Mouse (Mus musculus) G1E (cell line): ENCODE measurements around the gene Zdhhc5. TPM values are rescaled to one million over a fixed set of nuclear protein-coding genes. Genes with fewer than 3 reads are reported as not detected.
A peak's percentile ranks its signal among the peaks of the same experiment; 100 is the strongest.
"Not testable (repeated sequence)": the region's sequence is repeated elsewhere in the genome, so short reads cannot be mapped to it uniquely, and the experiment has no call there.

Experiments used
- ATAC-seq: 2 replicates; pipeline ENCODE4 v1.8.0; 2016; ENCODE audit warnings: mild to moderate bottlenecking; ENCODE audit not compliant: insufficient number of reproducible peaks, poor library complexity, low FRiP score, severe bottlenecking; ENCODE audit errors: extremely low read depth
- DNase-seq: peaks from one replicate; pipeline ENCODE4 v3.0.0; 2012; ENCODE audit warnings: low spot score
- H3K27me3 ChIP-seq: 2 replicates; pipeline ENCODE4 v1.6.1; 2012; ENCODE audit warnings: mild to moderate bottlenecking, low read length, inconsistent platforms; ENCODE audit not compliant: insufficient read depth
- H3K36me3 ChIP-seq: replicated peaks from 2 replicates; pipeline ENCODE3; 2012; ENCODE audit warnings: mild to moderate bottlenecking, inconsistent platforms
- H3K4me1 ChIP-seq: 2 replicates; pipeline ENCODE4 v1.6.1; 2012; ENCODE audit warnings: low read depth, low read length, inconsistent platforms, mixed read lengths; ENCODE audit not compliant: insufficient read depth
- H3K4me3 ChIP-seq: 2 replicates; pipeline ENCODE4 v1.5.1; 2012; ENCODE audit warnings: low read depth, mild to moderate bottlenecking, inconsistent platforms, low read length, moderate library complexity, mixed read lengths
- H3K9me3 ChIP-seq: replicated peaks from 2 replicates; pipeline ENCODE4 v1.6.1; 2012; ENCODE audit warnings: inconsistent platforms
- CTCF ChIP-seq: IDR thresholded peaks from 2 replicates; pipeline ENCODE4 v1.5.1; 2012; ENCODE audit warnings: low read depth, low read length, inconsistent platforms, mixed read lengths
- GATA1 ChIP-seq: IDR thresholded peaks from 2 replicates; pipeline ENCODE4 v1.6.1; 2012; ENCODE audit warnings: borderline replicate concordance, low read length, inconsistent platforms, mixed read lengths
- GATA2 ChIP-seq: IDR thresholded peaks from 2 replicates; pipeline ENCODE4 v1.6.1; 2012; ENCODE audit warnings: low read depth, low read length, inconsistent platforms, borderline replicate concordance
- POLR2AphosphoS5 ChIP-seq: IDR thresholded peaks from 2 replicates; pipeline ENCODE4 v1.6.1; 2012; ENCODE audit warnings: low read depth, low read length, inconsistent platforms; ENCODE audit not compliant: insufficient replicate concordance
- TAL1 ChIP-seq: conservative IDR thresholded peaks from 2 replicates; pipeline ENCODE4 v1.6.1; 2012; ENCODE audit warnings: low read depth, low read length, inconsistent platforms, mixed read lengths
- polyA plus RNA-seq: library from polyadenylated mRNA; stranded (reverse); fragments of >175 nt; gene quantifications from 2 replicates; pipeline ENCODE4 v1.2.3, GENCODE M21; 2012
- total RNA-seq, 2 experiments: library from RNA; stranded (forward) in 1 of 2; stranded (reverse) in 1 of 2; fragments of 200-1000 nt in 1 of 2; fragments of >200 nt in 1 of 2; fragmentation: Nextera tagmentation in 1 of 2; gene quantifications; 2 replicates each; pipeline ENCODE4 v1.2.3; 2014 to 2017

Zdhhc5 gene
- total and polyA plus RNA-seq, 3 experiments: 30.7 to 70.6 (median 38.0) TPM

GRCm38 (mm10) chr2:84679016-84679415 lies 36.0 kb downstream of the Zdhhc5 start, which contains the start of gene Tmx2:
Gene Tmx2, minus strand, starts transcription at chr2:84679140.
- Histone ChIP-seq H3K9me3 (no peaks in the 10 kb centered on the region), H3K36me3 (peaks cover 49% of the 10 kb centered on the region), H3K4me3 (peak within 1 kb of the TSS; percentile 98), H3K4me1 (peaks cover 37% of the 10 kb centered on the region), H3K27me3 (no peaks in the 10 kb centered on the region)
- ATAC-seq: no peak
- TF ChIP-seq CTCF: no peak
- TF ChIP-seq GATA1: no peak
- TF ChIP-seq GATA2: no peak
- TF ChIP-seq POLR2AphosphoS5: no peak
- no peak for TF ChIP-seq TAL1
- DNase-seq: no peak

DNA sequence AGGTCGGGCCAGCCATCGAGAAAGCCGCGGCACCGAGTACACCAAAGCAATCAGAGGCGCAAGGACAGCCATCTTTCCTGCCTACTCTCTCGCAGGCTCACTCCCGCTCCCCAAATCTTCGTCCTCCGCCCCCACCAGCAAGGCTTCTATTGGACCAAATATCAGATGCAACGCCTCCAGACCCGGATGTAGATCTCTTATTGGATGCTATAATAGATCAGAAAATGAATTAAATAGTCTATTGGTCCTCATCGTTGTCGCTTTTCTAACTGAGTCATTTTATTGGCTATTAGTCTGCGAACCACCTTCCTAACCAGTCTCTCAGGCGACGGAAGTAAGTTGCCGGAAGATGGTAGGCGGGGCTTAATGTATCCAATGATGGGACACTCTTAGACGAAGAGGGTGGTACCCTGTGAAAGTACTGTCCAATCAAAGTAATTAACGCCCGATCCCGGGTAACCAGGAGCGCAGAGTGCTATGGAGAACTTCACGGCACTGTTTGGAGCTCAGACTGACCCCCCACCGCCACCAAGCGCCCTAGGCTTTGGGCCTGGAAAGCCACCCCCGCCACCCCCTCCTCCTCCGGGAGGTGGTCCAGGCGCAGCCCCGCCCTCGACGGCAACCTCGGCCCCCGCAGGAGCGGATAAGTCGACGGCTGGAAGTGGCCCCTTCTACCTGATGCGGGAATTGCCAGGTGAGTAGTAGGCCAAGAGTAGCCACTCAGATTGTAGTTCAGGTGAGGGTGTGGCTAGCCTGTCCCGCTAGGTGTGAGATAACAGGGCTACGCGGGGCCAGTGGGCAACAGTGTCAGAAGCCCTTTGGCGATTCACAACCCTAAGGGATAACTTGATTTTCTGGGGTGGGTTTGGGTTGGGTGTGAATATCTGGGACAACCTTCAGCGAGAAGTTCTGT lies 36.8 kb downstream of the Zdhhc5 start, which contains the start of the genes Gm28635 and Med19:
Gene Gm28635, minus strand, starts transcription at position 74 of the 913 bp plus-strand sequence.
Gene Med19, plus strand, starts transcription at position 435 of the 913 bp plus-strand sequence.
- no peak for TF ChIP-seq POLR2AphosphoS5
- TF ChIP-seq CTCF: no peak
- no peak for TF ChIP-seq GATA2
- no peak for TF ChIP-seq TAL1
- no peak for TF ChIP-seq GATA1
- peak; percentile 95 for ATAC-seq

GRCm38 (mm10) chr2:84677270-84677967 lies 37.6 kb downstream of the Zdhhc5 start:
- peak overlapping the region; percentile 98 for H3K4me3 ChIP-seq
- peaks cover 33% of the 10 kb centered on the region for H3K4me1 ChIP-seq
- H3K9me3 ChIP-seq: no peaks in the 10 kb centered on the region
- peak; percentile 6; the same call in 1 of the 2 replicates for ATAC-seq
- no peak for DNase-seq
- H3K27me3 ChIP-seq: no peaks in the 10 kb centered on the region
- TF ChIP-seq POLR2AphosphoS5: no peak
- no peak for TF ChIP-seq TAL1
- no peak for TF ChIP-seq GATA2
- TF ChIP-seq GATA1: no peak
- no peak for TF ChIP-seq CTCF
- H3K36me3 ChIP-seq: peaks cover 57% of the 10 kb centered on the region

More for the DNA sequence above, 36.8 kb downstream of the Zdhhc5 start, which contains the start of the genes Gm28635 and Med19:
- peak; percentile 90 for DNase-seq
- no peaks in the 10 kb centered on the region for H3K27me3 ChIP-seq
- peaks cover 55% of the 10 kb centered on the region for H3K36me3 ChIP-seq
- H3K9me3 ChIP-seq: no peaks in the 10 kb centered on the region
- H3K4me3 ChIP-seq: peak within 1 kb of the TSS; percentile 98
- H3K4me1 ChIP-seq: peaks cover 37% of the 10 kb centered on the region

DNA sequence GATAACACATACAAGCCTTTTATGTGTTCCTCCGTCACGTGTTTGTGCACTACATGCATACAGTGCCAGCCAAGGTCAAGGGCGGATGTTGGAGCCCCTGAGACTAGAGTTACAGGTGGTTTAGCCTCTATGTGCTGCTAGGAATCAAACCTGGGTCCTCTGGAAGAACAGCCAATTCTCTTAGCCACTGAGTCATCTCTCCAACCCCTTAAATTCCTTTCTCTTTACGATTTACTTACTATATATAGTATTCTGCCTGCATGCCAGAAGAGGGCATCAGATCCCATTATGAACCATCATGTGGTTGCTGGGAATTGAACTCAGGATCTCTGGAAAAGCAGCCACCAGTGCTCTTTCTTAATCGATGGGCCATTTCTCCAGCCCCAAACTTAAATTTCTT lies 43.4 kb downstream of the Zdhhc5 start:
- Histone ChIP-seq H3K36me3 (peaks cover 66% of the 10 kb centered on the region), H3K4me1 (peaks cover 34% of the 10 kb centered on the region)
- not testable (repeated sequence) for DNase-seq, H3K4me3 ChIP-seq, ATAC-seq, H3K27me3 ChIP-seq, H3K9me3 ChIP-seq

GRCm38 (mm10) chr2:84670569-84670933 lies 44.4 kb downstream of the Zdhhc5 start, which contains the start of gene Selenoh:
Gene Selenoh, minus strand, starts transcription at chr2:84670770.
- peaks cover 60% of the 10 kb centered on the region for H3K36me3 ChIP-seq
- no peaks in the 10 kb centered on the region for H3K9me3 ChIP-seq
- peaks cover 24% of the 10 kb centered on the region for H3K4me1 ChIP-seq
- DNase-seq: peak; percentile 81
- TF ChIP-seq POLR2AphosphoS5 (0 out of 2 replicates have a peak, but pooled peaks have one; percentile 45), GATA1 (no peak)
- ATAC-seq: peak; percentile 86
- H3K27me3 ChIP-seq: no peaks in the 10 kb centered on the region
- H3K4me3 ChIP-seq: peak within 1 kb of the TSS; percentile 94

DNA sequence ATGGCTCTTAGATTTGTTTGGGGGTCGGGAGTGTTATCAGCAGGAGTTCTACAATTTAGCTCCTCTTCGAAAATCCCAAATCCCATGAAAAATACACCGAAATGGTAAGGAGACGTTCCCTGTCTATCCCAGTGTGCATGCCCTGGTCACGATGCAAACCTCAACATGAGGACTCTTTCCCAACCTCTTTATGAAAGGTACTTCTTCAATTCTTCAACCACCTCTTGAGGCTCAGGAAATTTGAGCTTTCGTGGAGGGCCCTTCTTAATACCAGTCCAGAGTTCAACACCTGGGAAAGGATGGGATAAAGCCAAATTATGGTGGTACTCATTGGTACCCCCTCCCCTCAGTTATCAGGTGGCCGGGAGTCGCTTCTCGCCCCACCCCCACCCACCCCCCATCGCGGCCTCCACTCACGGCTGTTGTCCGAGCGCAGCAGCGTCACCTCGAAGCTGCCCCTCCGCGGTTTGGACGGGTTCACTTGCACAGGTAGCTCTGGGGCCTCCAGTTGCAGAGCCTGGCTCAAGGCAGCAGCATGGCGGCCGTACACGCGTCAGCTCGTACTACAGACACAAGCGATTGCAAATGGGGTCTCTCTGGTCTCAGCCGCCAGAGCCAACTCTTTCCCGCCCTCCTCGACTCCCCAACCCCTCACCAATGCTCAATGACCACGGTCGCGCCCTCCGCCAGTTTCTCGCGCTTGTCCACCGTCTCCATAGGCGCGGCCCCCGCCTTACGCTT lies 45.0 kb downstream of the Zdhhc5 start:
- DNase-seq: peak; percentile 17

More for the DNA sequence above, 45.0 kb downstream of the Zdhhc5 start:
- Histone ChIP-seq H3K27me3 (no peaks in the 10 kb centered on the region), H3K36me3 (peaks cover 55% of the 10 kb centered on the region), H3K4me1 (peaks cover 24% of the 10 kb centered on the region), H3K4me3 (peak overlapping the region; percentile 94), H3K9me3 (no peaks in the 10 kb centered on the region)
- ATAC-seq: 0 out of 2 replicates have a peak, but pooled peaks have one; percentile 4
- TF ChIP-seq TAL1: no peak
- no peak for TF ChIP-seq CTCF
- TF ChIP-seq POLR2AphosphoS5: no peak
- no peak for TF ChIP-seq GATA1
- TF ChIP-seq GATA2: no peak
